Mouse (Mus musculus) CH12.LX (cell line): Measurements from ENCODE around the gene Epha2.

Source experiments
- CHD2 ChIP-seq: IDR thresholded peaks from 2 replicates; pipeline ENCODE4 v1.6.1; 2011; ENCODE audit warnings: low read length, improper control_type of control experiment
- CTCF ChIP-seq, 2 experiments: IDR thresholded peaks in 1 of 2; conservative IDR thresholded peaks in 1 of 2; 2 replicates each; pipeline ENCODE4 v1.5.1; 2011 to 2012; ENCODE audit warnings: low read depth in 2 of 2, low read length in 2 of 2, improper control_type of control experiment in 1 of 2, inconsistent platforms in 1 of 2, mild to moderate bottlenecking in 1 of 2, moderate library complexity in 1 of 2
- EP300 ChIP-seq: IDR thresholded peaks from 2 replicates; pipeline ENCODE4 v1.6.1; 2011; ENCODE audit warnings: low read length, improper control_type of control experiment
- IRF4 ChIP-seq: IDR thresholded peaks from 2 replicates; pipeline ENCODE4 v1.6.1; 2014; ENCODE audit warnings: low read depth, mild to moderate bottlenecking, inconsistent platforms, low read length, improper control_type of control experiment
- KAT2A ChIP-seq: IDR thresholded peaks from 2 replicates; pipeline ENCODE4 v1.6.1; 2012; ENCODE audit warnings: low read length, improper control_type of control experiment, inconsistent platforms; ENCODE audit not compliant: insufficient replicate concordance
- MAX ChIP-seq: IDR thresholded peaks from 2 replicates; pipeline ENCODE4 v1.6.1; 2011; ENCODE audit warnings: low read length, improper control_type of control experiment
- MAZ ChIP-seq: IDR thresholded peaks from 2 replicates; pipeline ENCODE4 v1.6.1; 2012; ENCODE audit warnings: low read depth, mild to moderate bottlenecking, inconsistent platforms, low read length, improper control_type of control experiment, moderate library complexity
- POLR2A ChIP-seq: IDR thresholded peaks from 2 replicates; pipeline ENCODE4 v1.6.1; 2011; ENCODE audit warnings: low read depth, mild to moderate bottlenecking, improper control_type of control experiment, low read length
- TBP ChIP-seq: conservative IDR thresholded peaks from 2 replicates; pipeline ENCODE4 v1.6.1; 2011; ENCODE audit warnings: low read depth, low read length, improper control_type of control experiment
- UBTF ChIP-seq: IDR thresholded peaks from 2 replicates; pipeline ENCODE4 v1.6.1; 2012; ENCODE audit warnings: low read depth, mild to moderate bottlenecking, inconsistent platforms, low read length, improper control_type of control experiment, moderate library complexity
- USF1 ChIP-seq: IDR thresholded peaks from 2 replicates; pipeline ENCODE4 v1.6.1; 2014; ENCODE audit warnings: low read depth, mild to moderate bottlenecking, inconsistent platforms, low read length, improper control_type of control experiment
- ZC3H11A ChIP-seq: IDR thresholded peaks from 2 replicates; pipeline ENCODE4 v1.6.1; 2012; ENCODE audit warnings: low read depth, mild to moderate bottlenecking, inconsistent platforms, low read length, improper control_type of control experiment

DNA sequence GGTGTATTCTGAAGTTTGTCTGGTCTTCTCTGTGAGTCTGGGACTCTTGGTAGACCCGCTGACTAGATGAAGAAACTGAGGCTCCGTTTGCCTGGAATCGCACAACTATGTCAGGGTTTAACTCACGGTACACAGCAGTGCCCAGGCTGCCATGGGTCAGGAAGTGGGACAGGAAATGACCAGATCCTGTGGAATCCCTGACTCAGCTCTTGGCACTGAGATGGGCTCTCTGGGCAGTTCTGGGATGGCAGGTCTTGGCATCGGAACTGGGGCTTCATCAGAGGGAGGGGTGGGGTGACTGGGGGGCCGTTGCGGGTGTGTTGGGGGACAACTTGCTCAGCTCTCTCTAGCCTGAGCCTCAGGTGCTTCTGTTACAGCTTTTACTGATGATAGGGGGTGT is 10.0 kb downstream of the Epha2 start:
- no peak for TF ChIP-seq UBTF
- no peak for TF ChIP-seq CTCF (conservative IDR thresholded peaks at IDR 0.05 in 1 of 2, IDR thresholded peaks at IDR 0.05 in 1 of 2; ENCODE audit: low read depth in 2 of 2, low read length in 2 of 2)
- TF ChIP-seq POLR2A, result no peak
- TF ChIP-seq EP300, result no peak
- no peak for TF ChIP-seq KAT2A
- TF ChIP-seq IRF4, result no peak
- TF ChIP-seq ZC3H11A, result no peak
- TF ChIP-seq USF1, result no peak
- no peak for TF ChIP-seq MAZ
- TF ChIP-seq MAX, result no peak
- no peak for TF ChIP-seq TBP
- no peak for TF ChIP-seq CHD2
